Mouse (Mus musculus) embryonic facial prominence, embryonic 13.5 days (tissue): ENCODE measurements around the gene Gvin1. TPM values are rescaled to one million over a fixed set of nuclear protein-coding genes. Genes with fewer than 3 reads are reported as not detected.
A peak's percentile ranks its signal among the peaks of the same experiment; 100 is the strongest.
"Not testable (repeated sequence)": the region's sequence is repeated elsewhere in the genome, so short reads cannot be mapped to it uniquely, and the experiment has no call there.

Source experiments
- ATAC-seq: fragments of 200-750 bp; cut with Nextera tagmentation; 2 replicates; pipeline ENCODE4 v1.8.0; 2017; ENCODE audit warnings: low read depth; ENCODE audit not compliant: insufficient number of reproducible peaks, insufficient read depth, low FRiP score, low TSS enrichment
- H3K27ac ChIP-seq: fragments of 300-500 bp; sonication (generic); 2 replicates; pipeline ENCODE4 v1.5.1; 2015; ENCODE audit warnings: moderate library complexity, mild to moderate bottlenecking, inconsistent platforms
- H3K27me3 ChIP-seq: fragments of 300-500 bp; sonication (generic); 2 replicates; pipeline ENCODE4 v1.6.1; 2015; ENCODE audit warnings: mild to moderate bottlenecking, inconsistent platforms
- H3K36me3 ChIP-seq: fragments of 300-500 bp; sonication (generic); 2 replicates; pipeline ENCODE4 v1.6.1; 2015; ENCODE audit warnings: mild to moderate bottlenecking, inconsistent platforms
- H3K4me1 ChIP-seq: fragments of 300-500 bp; sonication (generic); 2 replicates; pipeline ENCODE4 v1.6.1; 2015; ENCODE audit warnings: inconsistent platforms
- H3K4me2 ChIP-seq: fragments of 300-500 bp; sonication (generic); 2 replicates; pipeline ENCODE4 v1.6.1; 2015; ENCODE audit warnings: moderate library complexity, mild to moderate bottlenecking, inconsistent platforms
- H3K4me3 ChIP-seq: fragments of 300-500 bp; sonication (generic); 2 replicates; pipeline ENCODE4 v1.5.1; 2015; ENCODE audit warnings: mild to moderate bottlenecking, inconsistent platforms
- H3K9ac ChIP-seq: fragments of 300-500 bp; sonication (generic); 2 replicates; pipeline ENCODE4 v1.6.1; 2015; ENCODE audit warnings: mild to moderate bottlenecking, inconsistent platforms
- H3K9me3 ChIP-seq: fragments of 300-500 bp; sonication (generic); 2 replicates; pipeline ENCODE4 v1.6.1; 2016; ENCODE audit warnings: inconsistent platforms
- WGBS: fragments of 180-500 bp; shearing (Covaris S2); methylation state at CpG from one replicate; pipeline ENCODE4 v1.1.7; 2015; ENCODE audit warnings: mixed read lengths; 5-methylcytosine and 5-hydroxymethylcytosine counted together
- polyA plus RNA-seq: library from polyadenylated mRNA; unstranded; fragments of >200 nt; fragmentation: Nextera tagmentation; extraction: Ambion mirVana; gene quantifications from 2 replicates; pipeline ENCODE4 v1.2.1, GENCODE M21; 2015

The Gvin1 gene
- polyA plus RNA-seq = 0.53 and 0.69 TPM in 2 replicates

GRCm38 (mm10) chr7:106215177-106215576, at the start of gene Gvin1:
Gvin1 (minus strand) TSS chr7:106215326.
- H3K4me2 ChIP-seq, H3K27ac ChIP-seq, ATAC-seq, H3K4me3 ChIP-seq, H3K4me1 ChIP-seq, H3K9me3 ChIP-seq, H3K9ac ChIP-seq, H3K36me3 ChIP-seq, H3K27me3 ChIP-seq: not testable (repeated sequence)
- 68% methylated on average over 1 of the region's 1 CpGs for WGBS

DNA sequence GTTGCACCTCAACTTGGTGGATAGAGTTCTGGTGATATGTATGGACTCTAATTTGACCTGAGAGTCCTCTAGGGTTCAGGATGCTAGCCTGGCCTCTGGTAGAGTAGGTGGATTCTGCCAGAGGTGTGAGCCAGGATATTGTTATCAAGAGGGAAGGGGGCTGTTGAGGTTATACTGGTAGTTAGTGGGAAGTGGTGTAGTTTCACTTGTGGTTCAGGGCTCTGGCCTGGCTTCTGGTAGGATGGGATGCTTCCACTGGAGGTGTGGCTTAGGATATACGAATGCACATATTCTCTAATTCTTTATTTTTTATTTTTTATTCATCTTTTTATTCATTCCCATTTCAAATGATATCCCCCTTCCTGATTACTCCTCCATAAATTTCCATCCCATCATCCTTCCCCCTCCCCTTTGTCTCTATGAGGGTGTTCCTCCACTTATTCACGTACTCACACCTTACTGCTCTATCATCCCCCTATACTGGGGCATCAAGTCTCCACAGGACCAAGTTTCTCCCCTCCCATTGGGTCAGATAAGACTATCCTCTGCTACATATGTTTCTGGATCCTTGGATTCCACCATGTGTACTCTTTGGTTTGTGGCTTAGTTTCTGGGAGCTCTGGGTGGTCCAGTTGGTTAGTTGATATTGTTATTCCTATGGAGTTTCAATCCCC, 36.9 kb upstream of the Gvin1 start:
- Histone ChIP-seq H3K36me3 (no peaks in the 10 kb centered on the region), H3K9ac (no peak overlapping the region), H3K27me3 (no peaks in the 10 kb centered on the region), H3K4me2 (no peak overlapping the region), H3K9me3 (no peaks in the 10 kb centered on the region; the same call in 1 of the 2 replicates), H3K27ac (no peak overlapping the region), H3K4me1 (no peaks in the 10 kb centered on the region), H3K4me3 (no peak overlapping the region)
- peak; percentile 74; the same call in 1 of the 2 replicates for ATAC-seq
- 72% methylated on average over 2 of the region's 2 CpGs for WGBS

GRCm38 (mm10) chr7:106248922-106249321, 33.8 kb upstream of the Gvin1 start:
- H3K4me2 ChIP-seq = no peak overlapping the region
- no peak for ATAC-seq
- no peaks in the 10 kb centered on the region for H3K4me1 ChIP-seq
- no peaks in the 10 kb centered on the region; the same call in 1 of the 2 replicates for H3K9me3 ChIP-seq
- no peak overlapping the region for H3K27ac ChIP-seq
- WGBS = 82% methylated on average over 2 of the region's 2 CpGs
- H3K4me3 ChIP-seq = no peak overlapping the region
- no peaks in the 10 kb centered on the region for H3K36me3 ChIP-seq
- H3K9ac ChIP-seq = no peak overlapping the region
- H3K27me3 ChIP-seq = no peaks in the 10 kb centered on the region

DNA sequence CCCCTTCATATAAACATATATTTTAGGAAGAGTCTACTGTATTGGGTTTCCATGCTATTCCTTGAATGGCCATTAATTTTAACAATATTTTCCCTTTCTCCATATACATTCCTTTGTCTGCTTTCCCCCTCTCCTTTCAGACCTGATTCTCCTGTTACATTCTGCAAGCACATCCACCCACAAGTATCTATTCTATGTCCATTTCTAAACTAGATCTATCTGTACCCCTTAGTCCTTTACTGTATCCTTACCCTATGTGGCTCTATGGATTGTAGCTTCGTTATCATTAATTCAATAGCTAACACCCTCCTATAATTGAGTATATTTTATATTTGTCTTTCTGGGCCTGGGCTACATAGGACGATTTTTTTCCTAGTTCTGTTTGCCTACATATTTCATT, 33.1 kb upstream of the Gvin1 start:
- Histone ChIP-seq H3K9me3 (no peaks in the 10 kb centered on the region; the same call in 1 of the 2 replicates), H3K4me3 (no peak overlapping the region), H3K27me3 (no peaks in the 10 kb centered on the region), H3K27ac (no peak overlapping the region), H3K4me2 (no peak overlapping the region), H3K9ac (no peak overlapping the region), H3K36me3 (no peaks in the 10 kb centered on the region), H3K4me1 (no peaks in the 10 kb centered on the region)
- 70% methylated on average over 2 of the region's 2 CpGs for WGBS
- ATAC-seq = no peak

DNA sequence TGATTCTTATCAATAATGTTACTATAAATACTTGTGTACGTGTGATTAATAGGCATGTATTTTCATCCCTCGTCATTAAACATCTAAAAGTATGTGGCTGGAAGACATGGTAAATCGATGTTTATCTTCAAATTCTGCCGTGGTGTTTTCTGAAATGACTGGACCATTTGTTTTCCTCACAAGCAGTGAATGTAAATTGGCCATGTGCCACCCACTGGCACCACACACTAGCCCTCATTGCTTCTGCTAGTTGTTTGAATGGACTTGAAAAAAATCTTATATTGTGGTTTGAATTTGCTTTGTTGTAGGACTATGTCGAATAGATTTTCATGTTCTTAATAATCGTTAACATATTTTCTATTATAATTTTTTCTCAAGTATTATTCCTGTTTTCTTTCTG, 30.5 kb upstream of the Gvin1 start:
- H3K27me3 ChIP-seq = no peaks in the 10 kb centered on the region
- H3K36me3 ChIP-seq = no peaks in the 10 kb centered on the region
- no peak overlapping the region for H3K9ac ChIP-seq
- no peak overlapping the region for H3K4me2 ChIP-seq
- ATAC-seq = no peak
- H3K27ac ChIP-seq = no peak overlapping the region
- H3K9me3 ChIP-seq = 0 out of 2 replicates have a peak, but pooled peaks cover 6% of the 10 kb centered on the region
- WGBS = 78% methylated on average over 6 of the region's 6 CpGs
- no peak overlapping the region for H3K4me3 ChIP-seq
- no peaks in the 10 kb centered on the region for H3K4me1 ChIP-seq

- not testable (repeated sequence) for H3K4me1 ChIP-seq, H3K9me3 ChIP-seq, H3K36me3 ChIP-seq, H3K27ac ChIP-seq, H3K9ac ChIP-seq, H3K4me2 ChIP-seq, H3K4me3 ChIP-seq, H3K27me3 ChIP-seq, ATAC-seq
- WGBS = 90% methylated on average over 12 of the region's 12 CpGs
These were observed 25.6 kb upstream of the Gvin1 start for GRCm38 (mm10) chr7:106240484-106241275.

- no peaks in the 10 kb centered on the region for H3K4me1 ChIP-seq
- no peaks in the 10 kb centered on the region for H3K27me3 ChIP-seq
- 0 out of 2 replicates have a peak, but pooled peaks cover 6% of the 10 kb centered on the region for H3K9me3 ChIP-seq
- H3K9ac ChIP-seq = no peak overlapping the region
- no peak overlapping the region for H3K4me2 ChIP-seq
- no peak overlapping the region for H3K27ac ChIP-seq
- H3K36me3 ChIP-seq = no peaks in the 10 kb centered on the region
- no peak for ATAC-seq
- no peak overlapping the region for H3K4me3 ChIP-seq
These were observed 22.0 kb upstream of the Gvin1 start for GRCm38 (mm10) chr7:106237192-106237465.

GRCm38 (mm10) chr7:106236327-106237191, 21.4 kb upstream of the Gvin1 start:
- WGBS = 64% methylated on average over 2 of the region's 2 CpGs

GRCm38 (mm10) chr7:106235596-106235995, 20.5 kb upstream of the Gvin1 start:
- no peaks in the 10 kb centered on the region for H3K27me3 ChIP-seq
- no peak overlapping the region for H3K9ac ChIP-seq
- no peak overlapping the region for H3K27ac ChIP-seq
- H3K9me3 ChIP-seq = no peaks in the 10 kb centered on the region
- no peak overlapping the region for H3K4me2 ChIP-seq
- no peaks in the 10 kb centered on the region for H3K4me1 ChIP-seq
- no peak for ATAC-seq
- WGBS = 65% methylated on average over 2 of the region's 2 CpGs
- no peaks in the 10 kb centered on the region for H3K36me3 ChIP-seq
- H3K4me3 ChIP-seq = no peak overlapping the region

More at GRCm38 (mm10) chr7:106236327-106237191, 21.4 kb upstream of the Gvin1 start:
- Histone ChIP-seq H3K27ac (no peak overlapping the region), H3K9ac (no peak overlapping the region), H3K9me3 (0 out of 2 replicates have a peak, but pooled peaks cover 5% of the 10 kb centered on the region), H3K4me2 (no peak overlapping the region), H3K27me3 (no peaks in the 10 kb centered on the region), H3K36me3 (no peaks in the 10 kb centered on the region), H3K4me3 (no peak overlapping the region), H3K4me1 (no peaks in the 10 kb centered on the region)
- no peak for ATAC-seq

DNA sequence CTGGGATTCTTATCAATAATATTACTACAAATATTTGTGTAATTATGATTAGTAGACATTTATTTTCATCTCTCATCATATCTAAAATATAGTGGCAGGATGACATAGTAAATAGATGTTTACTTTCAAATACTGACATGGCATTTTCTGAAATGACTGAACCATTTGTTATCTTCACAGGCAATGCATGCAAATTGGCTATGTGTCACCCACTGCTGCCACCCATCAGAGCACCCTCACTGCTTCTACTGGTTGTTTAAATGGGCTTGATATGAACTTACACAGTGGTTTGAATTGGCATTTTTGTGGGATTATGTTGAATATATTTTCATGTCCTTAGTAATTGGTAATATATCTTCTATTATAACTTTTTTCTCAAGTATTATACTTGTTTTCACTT, 784 bp upstream of the Gvin1 start:
- H3K4me3 ChIP-seq, H3K27me3 ChIP-seq, ATAC-seq, H3K36me3 ChIP-seq, H3K9ac ChIP-seq, H3K9me3 ChIP-seq, H3K4me1 ChIP-seq, H3K27ac ChIP-seq, H3K4me2 ChIP-seq: not testable (repeated sequence)

GRCm38 (mm10) chr7:106213770-106214169, 1.4 kb downstream of the Gvin1 start:
- WGBS = no CpG with 5 or more reads among the region's 4 CpGs
- H3K27ac ChIP-seq, H3K4me1 ChIP-seq, H3K4me2 ChIP-seq, H3K9ac ChIP-seq, H3K4me3 ChIP-seq, H3K36me3 ChIP-seq, H3K27me3 ChIP-seq, H3K9me3 ChIP-seq, ATAC-seq: not testable (repeated sequence)
